Mouse (Mus musculus) C2C12 (cell line): ENCODE measurements at regions not wholly inside any gene's neighbourhood (a gene's known extent, or its start where the extent isn't known, plus 50 kb on each side); places are given as distances from the start of the nearest gene placed in this dataset.

ENCODE experiments used
- H3K27me3 ChIP-seq: one replicate; pipeline ENCODE4 v1.6.1; 2011; ENCODE audit not compliant: control insufficient read depth, insufficient read depth, insufficient read length
- H3K36me3 ChIP-seq: one replicate; pipeline ENCODE4 v1.6.1; 2011; ENCODE audit not compliant: control insufficient read depth, insufficient read depth
- H3K4me3 ChIP-seq: one replicate; pipeline ENCODE4 v1.5.1; 2011; ENCODE audit warnings: mild to moderate bottlenecking, control low read depth; ENCODE audit not compliant: poor library complexity, insufficient read depth, severe bottlenecking
- H3K79me2 ChIP-seq: one replicate; pipeline ENCODE4 v1.6.1; 2011; ENCODE audit not compliant: control insufficient read depth, insufficient read depth
- H3K79me3 ChIP-seq: one replicate; pipeline ENCODE4 v1.6.1; 2011; ENCODE audit warnings: low read depth, control low read depth
- H3ac ChIP-seq: one replicate; pipeline ENCODE3; 2011; ENCODE audit warnings: low read depth; ENCODE audit not compliant: control insufficient read depth, insufficient read length
- CEBPB ChIP-seq: IDR thresholded peaks from one replicate; pipeline ENCODE4 v1.6.1; 2011; ENCODE audit warnings: low read depth, mild to moderate bottlenecking, control low read depth, moderate library complexity
- CTCF ChIP-seq: IDR thresholded peaks from one replicate; pipeline ENCODE4 v1.5.1; 2011; ENCODE audit not compliant: control insufficient read depth, insufficient read depth, insufficient read length
- FOSL1 ChIP-seq: IDR thresholded peaks from one replicate; pipeline ENCODE4 v1.8.0; 2011; ENCODE audit warnings: mild to moderate bottlenecking, low read length; ENCODE audit not compliant: poor library complexity, insufficient read depth, severe bottlenecking
- MAX ChIP-seq: IDR thresholded peaks from one replicate; pipeline ENCODE4 v1.6.1; 2011; ENCODE audit warnings: mild to moderate bottlenecking, control low read depth
- MYOD1 ChIP-seq: IDR thresholded peaks from one replicate; pipeline ENCODE4 v1.6.1; 2011; ENCODE audit warnings: low read depth; ENCODE audit not compliant: control insufficient read depth, insufficient read length
- MYOG ChIP-seq: IDR thresholded peaks from one replicate; pipeline ENCODE4 v1.6.1; 2011; ENCODE audit not compliant: control insufficient read depth, insufficient read length; ENCODE audit errors: extremely low read depth
- USF1 ChIP-seq: IDR thresholded peaks from one replicate; pipeline ENCODE4 v1.6.1; 2011; ENCODE audit warnings: low read depth, mild to moderate bottlenecking, control low read depth, moderate library complexity

DNA sequence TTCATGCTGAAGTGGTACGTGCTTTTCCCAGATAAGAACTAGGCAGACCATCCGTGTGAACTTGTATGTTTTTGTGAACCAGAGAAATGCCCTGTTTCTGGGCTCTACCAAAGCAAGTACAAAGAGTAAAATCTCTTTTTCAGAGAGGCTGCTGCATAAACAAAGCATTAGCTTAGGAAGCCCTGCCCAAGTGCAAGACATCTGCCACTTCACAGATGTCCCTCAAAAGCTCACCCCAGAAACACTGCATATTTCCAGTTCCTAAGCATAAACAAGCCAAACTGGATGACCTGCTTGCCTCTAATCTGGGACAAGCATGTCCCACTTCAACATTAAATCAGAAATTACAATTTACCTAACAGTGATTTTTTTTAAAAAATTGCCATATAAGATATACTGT is 556.7 kb downstream of the 1190002N15Rik start:
- H3K4me3 ChIP-seq = no peak overlapping the region
- H3K36me3 ChIP-seq = no peaks in the 10 kb centered on the region
- H3K27me3 ChIP-seq = no peaks in the 10 kb centered on the region
- no peaks in the 10 kb centered on the region for H3K79me3 ChIP-seq
- no peak overlapping the region for H3ac ChIP-seq
- H3K79me2 ChIP-seq = no peaks in the 10 kb centered on the region
- TF ChIP-seq MAX (no peak), CEBPB (no peak), FOSL1 (no peak), CTCF (no peak), MYOG (no peak), USF1 (no peak), MYOD1 (no peak)

DNA sequence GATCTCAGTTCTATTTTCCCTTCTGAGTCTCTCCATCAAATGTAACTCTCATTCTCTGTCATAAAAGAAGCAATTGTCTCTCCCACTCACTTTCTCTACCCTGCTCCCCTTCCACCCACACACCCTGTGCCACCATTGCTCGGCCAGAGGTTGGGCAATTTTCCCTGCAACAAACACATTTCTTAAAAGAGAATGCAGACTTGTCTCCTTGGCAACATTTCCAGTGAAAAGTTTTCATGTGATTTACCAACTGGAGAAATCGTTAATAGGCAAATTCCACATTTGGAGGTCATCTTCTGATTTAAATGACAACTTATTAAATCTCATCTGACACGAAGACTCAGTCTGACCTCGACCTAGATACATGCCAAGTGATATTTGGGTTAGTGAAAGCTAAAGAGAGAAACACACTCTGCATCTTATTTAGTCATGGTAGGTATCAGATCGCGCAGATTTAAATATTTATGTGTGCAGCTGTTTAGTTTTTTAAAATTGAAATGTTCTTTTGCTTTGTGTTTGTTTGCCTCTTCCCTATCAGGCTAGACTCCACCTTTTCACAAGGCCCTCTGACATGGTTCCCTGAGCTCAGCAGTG is 568.1 kb downstream of the 1190002N15Rik start:
- H3K79me2 ChIP-seq = no peaks in the 10 kb centered on the region
- no peak overlapping the region for H3ac ChIP-seq
- H3K27me3 ChIP-seq = no peaks in the 10 kb centered on the region
- no peaks in the 10 kb centered on the region for H3K79me3 ChIP-seq
- no peak for TF ChIP-seq CTCF
- no peak for TF ChIP-seq MYOD1
- no peak for TF ChIP-seq FOSL1
- TF ChIP-seq USF1 = no peak
- no peak for TF ChIP-seq MAX
- TF ChIP-seq MYOG = no peak
- no peak for TF ChIP-seq CEBPB
- H3K36me3 ChIP-seq = no peaks in the 10 kb centered on the region
- H3K4me3 ChIP-seq = no peak overlapping the region

DNA sequence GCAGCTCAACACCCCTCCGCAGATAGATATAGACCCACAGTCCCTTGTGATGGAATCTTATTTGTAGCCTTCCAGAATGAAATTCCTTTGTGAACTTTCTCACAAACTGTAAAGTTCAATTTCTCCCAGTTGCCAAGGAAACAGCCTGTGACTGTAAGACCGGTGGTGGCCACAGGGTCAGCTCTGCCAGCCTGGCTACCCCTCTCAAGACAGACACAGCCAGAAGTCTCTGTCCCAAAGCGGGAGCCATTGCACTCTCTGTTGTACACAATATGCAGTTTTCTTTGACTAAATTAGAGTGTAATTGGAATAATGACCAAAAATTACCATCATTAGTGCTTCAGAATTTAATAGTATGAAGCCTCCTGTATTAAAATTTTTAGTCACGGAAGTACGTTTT is 568.8 kb downstream of the 1190002N15Rik start:
- no peak overlapping the region for H3K4me3 ChIP-seq
- no peak overlapping the region for H3ac ChIP-seq
- H3K79me3 ChIP-seq = no peaks in the 10 kb centered on the region
- H3K79me2 ChIP-seq = no peaks in the 10 kb centered on the region
- H3K36me3 ChIP-seq = no peaks in the 10 kb centered on the region
- TF ChIP-seq MAX (no peak), USF1 (no peak), MYOD1 (no peak), CTCF (no peak), MYOG (no peak), CEBPB (no peak), FOSL1 (no peak)
- no peaks in the 10 kb centered on the region for H3K27me3 ChIP-seq

DNA sequence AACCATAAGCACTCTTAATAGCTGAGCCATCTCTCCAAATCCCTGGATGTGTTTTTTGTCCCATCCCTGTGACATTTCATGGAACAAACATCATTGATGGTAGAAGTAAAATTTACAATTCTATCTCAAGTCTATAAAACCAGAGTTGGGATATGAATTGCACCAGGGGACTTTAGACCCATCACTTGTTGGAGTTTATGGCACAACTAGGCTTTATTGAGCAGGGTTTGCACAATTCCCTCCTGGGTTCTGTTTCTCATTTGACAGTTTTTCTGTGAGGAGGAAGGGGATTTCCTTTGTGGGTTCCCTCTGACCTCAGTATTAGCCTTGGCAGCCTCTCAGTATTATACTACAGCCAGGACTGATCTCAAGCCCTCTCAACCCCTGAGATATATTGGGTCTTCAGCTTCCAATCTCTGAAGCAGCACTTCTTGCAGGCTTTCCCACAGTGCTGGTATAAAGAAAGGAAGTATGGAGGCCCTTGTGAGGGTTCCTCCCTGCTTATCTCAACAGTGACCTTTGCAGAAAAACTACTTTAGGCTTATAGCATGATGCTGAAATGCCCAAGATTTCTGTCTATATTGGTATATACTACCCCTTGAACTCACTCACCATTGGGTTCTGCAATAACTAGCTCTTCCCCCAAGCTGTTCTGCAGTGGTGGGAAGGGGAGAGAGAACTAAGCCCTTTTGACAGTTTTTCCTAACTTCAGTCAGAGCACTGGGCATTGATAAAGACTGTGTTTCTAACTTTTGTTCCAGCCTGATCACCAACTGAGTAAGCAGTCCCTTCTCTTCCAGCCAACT is 582.4 kb downstream of the 1190002N15Rik start:
- Histone ChIP-seq H3K79me3 (no peaks in the 10 kb centered on the region), H3K79me2 (no peaks in the 10 kb centered on the region), H3ac (no peak overlapping the region), H3K4me3 (no peak overlapping the region), H3K27me3 (no peaks in the 10 kb centered on the region), H3K36me3 (no peaks in the 10 kb centered on the region)
- no peak for TF ChIP-seq CTCF
- TF ChIP-seq MYOG = no peak
- no peak for TF ChIP-seq FOSL1
- TF ChIP-seq CEBPB = no peak
- no peak for TF ChIP-seq MAX
- no peak for TF ChIP-seq MYOD1
- TF ChIP-seq USF1 = no peak

DNA sequence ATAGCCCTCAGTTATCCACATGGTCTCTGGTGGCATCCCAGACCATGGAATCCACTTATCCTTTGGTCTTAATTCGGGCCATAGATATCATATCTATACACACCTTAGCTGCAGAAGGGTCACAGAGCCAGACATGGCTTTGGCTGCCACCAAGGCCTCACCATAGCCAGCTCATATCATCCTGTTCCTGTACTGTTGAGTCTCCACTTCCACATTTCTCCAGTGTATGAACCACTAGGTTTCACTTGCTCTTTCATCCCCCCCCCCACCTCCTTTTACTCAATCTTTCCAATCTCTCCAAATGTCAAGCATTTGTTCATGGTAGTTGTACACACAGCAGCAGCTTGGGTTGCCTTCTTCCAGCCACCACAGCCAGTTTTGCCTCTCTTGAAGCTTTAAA is 589.2 kb downstream of the 1190002N15Rik start:
- H3K79me3 ChIP-seq = no peaks in the 10 kb centered on the region
- TF ChIP-seq FOSL1 = no peak
- TF ChIP-seq USF1 = no peak
- TF ChIP-seq CTCF = no peak
- no peak for TF ChIP-seq CEBPB
- TF ChIP-seq MYOD1 = no peak
- TF ChIP-seq MAX = no peak
- TF ChIP-seq MYOG = no peak
- no peaks in the 10 kb centered on the region for H3K36me3 ChIP-seq
- no peak overlapping the region for H3ac ChIP-seq
- H3K4me3 ChIP-seq = no peak overlapping the region
- H3K79me2 ChIP-seq = no peaks in the 10 kb centered on the region
- no peaks in the 10 kb centered on the region for H3K27me3 ChIP-seq

DNA sequence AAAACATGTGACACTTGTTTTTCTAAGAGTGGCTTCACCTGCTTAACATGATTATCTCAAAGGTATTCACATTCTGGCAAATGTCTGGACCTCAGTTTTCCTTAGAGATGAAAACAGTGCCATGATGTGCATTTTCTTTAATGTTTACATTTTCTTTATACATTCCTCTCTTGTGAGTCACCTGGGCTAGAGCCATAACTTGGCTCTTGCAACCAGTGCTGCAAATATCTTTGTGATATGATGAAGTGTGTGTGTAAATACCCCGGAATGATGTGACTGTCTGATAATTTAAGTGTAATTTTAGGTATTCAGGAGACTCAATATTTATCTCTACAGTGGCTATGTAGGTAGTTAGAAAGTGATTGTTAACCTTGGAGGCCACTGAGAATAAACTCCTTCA is 590.8 kb downstream of the 1190002N15Rik start:
- H3K36me3 ChIP-seq = no peaks in the 10 kb centered on the region
- TF ChIP-seq USF1 (no peak), CTCF (no peak), MYOG (no peak), MAX (no peak), CEBPB (no peak), MYOD1 (no peak), FOSL1 (no peak)

More for the DNA sequence above, 590.8 kb downstream of the 1190002N15Rik start:
- no peaks in the 10 kb centered on the region for H3K79me2 ChIP-seq
- no peak overlapping the region for H3K4me3 ChIP-seq
- H3K27me3 ChIP-seq = no peaks in the 10 kb centered on the region
- H3K79me3 ChIP-seq = no peaks in the 10 kb centered on the region
- H3ac ChIP-seq = no peak overlapping the region
